Mouse (Mus musculus) embryonic fibroblast, embryonic 13.5 days (primary cell): ENCODE measurements around the gene Dennd5a. TPM values are rescaled to one million over a fixed set of nuclear protein-coding genes. Genes with fewer than 3 reads are reported as not detected.
A peak's percentile ranks its signal among the peaks of the same experiment; 100 is the strongest.
"Not testable (repeated sequence)": the region's sequence is repeated elsewhere in the genome, so short reads cannot be mapped to it uniquely, and the experiment has no call there.

Experiments used
- H3K27ac ChIP-seq: 2 replicates; pipeline ENCODE4 v1.5.1; 2012; ENCODE audit warnings: low read length, control low read depth, inconsistent platforms; ENCODE audit not compliant: insufficient read depth
- H3K4me1 ChIP-seq: 2 replicates; pipeline ENCODE4 v1.6.1; 2011; ENCODE audit warnings: low read length; ENCODE audit not compliant: control insufficient read depth, insufficient read depth
- H3K4me3 ChIP-seq: 2 replicates; pipeline ENCODE4 v1.5.1; 2011; ENCODE audit warnings: mild to moderate bottlenecking, control low read depth, low read length; ENCODE audit not compliant: insufficient read depth
- CTCF ChIP-seq: IDR thresholded peaks from 2 replicates; pipeline ENCODE4 v1.5.1; 2011; ENCODE audit warnings: mild to moderate bottlenecking, control low read depth, low read length, moderate library complexity, borderline replicate concordance; ENCODE audit not compliant: insufficient read depth
- POLR2A ChIP-seq: IDR thresholded peaks from 2 replicates; pipeline ENCODE4 v1.6.1; 2011; ENCODE audit warnings: low read depth, mild to moderate bottlenecking, control low read depth, low read length, moderate library complexity
- polyA plus RNA-seq: library from polyadenylated mRNA; stranded (reverse); fragments of >200 nt; gene quantifications from 2 replicates; pipeline ENCODE4 v1.2.4, GENCODE M21; 2011; ENCODE audit warnings: low read depth; ENCODE audit not compliant: missing spikeins, insufficient read length

Dennd5a gene
- polyA plus RNA-seq, 1 experiment: 103 TPM

DNA sequence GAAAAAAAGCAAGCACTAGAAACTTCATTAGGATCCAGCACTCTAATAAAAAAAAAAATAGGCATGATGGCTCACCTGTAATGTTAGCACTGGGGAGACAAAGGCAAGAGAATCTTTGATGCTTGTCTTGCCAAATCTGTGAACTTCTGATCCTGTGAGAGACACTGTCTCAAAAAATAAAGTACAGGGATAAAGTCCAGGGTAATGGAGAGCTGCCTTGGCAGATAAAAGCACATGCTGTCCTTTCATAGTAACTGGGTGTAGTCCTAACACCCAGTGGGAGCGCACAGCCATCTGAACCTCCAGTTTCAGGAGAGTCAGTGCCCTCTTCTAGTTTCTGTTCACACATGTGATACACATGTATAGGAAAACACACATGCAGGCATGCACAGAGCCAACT, 31.0 kb upstream of the Dennd5a start:
- TF ChIP-seq CTCF (no peak), POLR2A (no peak)
- Histone ChIP-seq H3K4me3 (no peak overlapping the region), H3K4me1 (peaks cover 8% of the 10 kb centered on the region; the same call in 1 of the 2 replicates), H3K27ac (no peak overlapping the region)

DNA sequence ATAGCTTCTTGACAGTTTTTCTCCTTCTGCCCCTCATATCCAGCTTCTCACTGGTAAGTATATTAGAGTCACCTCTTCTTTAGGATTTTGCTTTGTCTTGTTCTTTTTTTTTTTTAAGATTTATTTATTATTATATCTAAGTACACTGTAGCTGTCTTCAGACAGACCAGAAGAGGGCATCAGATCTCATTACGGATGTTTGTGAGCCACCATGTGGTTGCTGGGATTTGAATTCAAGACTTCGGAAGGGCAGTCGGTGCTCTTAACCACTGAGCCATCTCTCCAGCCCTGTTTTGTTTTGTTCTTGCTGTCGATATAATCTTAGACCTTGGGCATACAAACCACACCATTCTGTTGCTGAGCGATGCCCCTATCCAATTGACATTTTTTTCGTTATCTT, 26.5 kb upstream of the Dennd5a start, which contains the start of gene Tmem41b:
TSS of gene Tmem41b (minus strand) at position 155 of the 400 bp plus-strand sequence.
- peak within 1 kb of the TSS; percentile 62 for H3K27ac ChIP-seq
- peak within 1 kb of the TSS; percentile 99 for H3K4me3 ChIP-seq
- H3K4me1 ChIP-seq: not testable (repeated sequence)

DNA sequence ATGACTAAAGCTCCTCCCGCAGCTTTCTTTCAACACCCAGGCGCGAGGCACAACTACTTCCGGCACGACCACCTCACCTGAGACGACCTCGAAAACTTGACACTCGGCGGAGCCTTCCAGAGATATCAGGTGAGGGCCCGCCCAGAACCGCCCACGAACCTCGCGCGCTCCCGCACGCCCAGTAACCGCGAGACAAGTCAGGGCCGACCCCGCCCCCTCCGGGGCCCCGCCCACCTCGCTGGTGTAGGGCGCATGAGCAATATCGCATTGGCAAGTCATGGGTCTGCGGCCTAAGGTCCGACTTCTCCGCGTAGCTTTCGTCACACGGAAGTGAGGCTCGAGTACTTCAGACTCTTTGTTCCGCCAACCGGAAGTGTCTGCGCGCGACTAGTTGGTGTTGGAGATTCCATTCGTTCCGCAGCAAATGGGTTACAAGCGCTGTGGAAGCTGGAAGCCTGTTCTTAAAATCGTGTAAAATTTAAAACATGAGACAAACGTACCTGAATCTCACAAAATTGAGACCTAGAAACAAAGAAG, 25.9 kb upstream of the Dennd5a start:
- Histone ChIP-seq H3K4me1 (peaks cover 2% of the 10 kb centered on the region; the same call in 1 of the 2 replicates), H3K27ac (peak overlapping the region; percentile 62), H3K4me3 (peak overlapping the region; percentile 99)
- TF ChIP-seq POLR2A (peak; percentile 73), CTCF (no peak)

DNA sequence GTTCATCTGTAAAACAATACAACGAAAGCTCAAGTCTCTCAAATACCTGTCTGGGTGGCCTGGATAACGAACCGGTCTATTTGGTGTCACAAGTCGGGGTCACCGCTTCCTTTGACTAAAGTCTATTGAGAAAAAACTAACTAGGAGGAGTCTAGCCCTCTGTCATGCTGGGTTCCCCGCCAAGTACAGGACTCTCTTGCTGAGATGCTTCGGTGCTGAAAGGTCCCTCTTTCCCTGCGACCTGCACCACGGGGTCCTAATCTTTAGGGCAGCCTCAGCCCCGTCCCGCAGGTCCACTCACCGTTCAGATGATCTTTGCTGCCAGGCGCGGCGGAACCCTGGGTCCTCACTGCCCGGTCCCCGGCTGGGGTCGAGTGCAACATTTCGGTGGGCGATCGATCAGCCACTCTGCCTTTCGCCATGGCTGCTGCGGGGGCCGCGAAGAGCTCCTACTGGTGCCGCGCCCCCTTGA, 25.4 kb upstream of the Dennd5a start:
- TF ChIP-seq POLR2A: no peak; the same call in 1 of the 2 replicates
- no peak for TF ChIP-seq CTCF
- Histone ChIP-seq H3K4me3 (peak overlapping the region; percentile 99), H3K4me1 (peaks cover 2% of the 10 kb centered on the region; the same call in 1 of the 2 replicates), H3K27ac (no peak overlapping the region)

DNA sequence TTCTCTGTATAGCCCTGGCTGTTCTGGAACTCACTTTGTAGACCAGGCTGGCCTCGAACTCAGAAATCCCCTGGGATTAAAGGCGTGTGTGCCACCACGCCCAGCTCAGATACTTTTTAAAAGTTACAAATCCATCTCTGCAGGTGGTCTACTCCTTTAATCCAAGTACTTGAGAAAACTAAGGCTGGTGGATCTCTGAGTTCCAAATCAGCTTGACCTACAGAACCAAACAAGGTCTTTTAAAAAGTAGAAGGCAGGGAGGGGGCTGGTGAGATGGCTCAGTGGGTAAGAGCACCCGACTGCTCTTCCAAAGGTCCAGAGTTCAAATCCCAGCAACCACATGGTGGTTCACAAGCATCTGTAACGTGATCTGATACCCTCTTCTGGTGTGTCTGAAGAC, 24.3 kb upstream of the Dennd5a start:
- peak overlapping the region; percentile 99; the same call in 1 of the 2 replicates for H3K4me3 ChIP-seq
- H3K4me1 ChIP-seq, H3K27ac ChIP-seq: not testable (repeated sequence)

DNA sequence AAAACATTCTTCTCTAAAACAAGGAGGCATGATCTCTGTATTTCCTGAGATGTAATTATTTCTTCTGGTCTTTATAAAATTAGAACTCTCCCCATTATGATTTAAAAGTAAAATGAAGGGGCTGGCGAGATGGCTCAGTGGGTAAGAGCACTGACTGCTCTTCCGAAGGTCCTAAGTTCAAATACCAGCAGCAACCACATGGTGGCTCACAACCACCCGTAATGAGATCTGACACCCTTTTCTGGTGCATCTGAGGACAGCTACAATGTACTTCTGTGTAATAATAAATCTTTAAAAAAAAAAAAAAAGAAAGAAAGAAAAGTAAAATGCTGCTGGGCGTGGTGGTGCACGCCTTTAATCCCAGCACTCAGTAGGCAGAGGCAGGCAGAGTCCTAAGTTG, 16.9 kb upstream of the Dennd5a start:
- H3K27ac ChIP-seq, H3K4me3 ChIP-seq: not testable (repeated sequence)

DNA sequence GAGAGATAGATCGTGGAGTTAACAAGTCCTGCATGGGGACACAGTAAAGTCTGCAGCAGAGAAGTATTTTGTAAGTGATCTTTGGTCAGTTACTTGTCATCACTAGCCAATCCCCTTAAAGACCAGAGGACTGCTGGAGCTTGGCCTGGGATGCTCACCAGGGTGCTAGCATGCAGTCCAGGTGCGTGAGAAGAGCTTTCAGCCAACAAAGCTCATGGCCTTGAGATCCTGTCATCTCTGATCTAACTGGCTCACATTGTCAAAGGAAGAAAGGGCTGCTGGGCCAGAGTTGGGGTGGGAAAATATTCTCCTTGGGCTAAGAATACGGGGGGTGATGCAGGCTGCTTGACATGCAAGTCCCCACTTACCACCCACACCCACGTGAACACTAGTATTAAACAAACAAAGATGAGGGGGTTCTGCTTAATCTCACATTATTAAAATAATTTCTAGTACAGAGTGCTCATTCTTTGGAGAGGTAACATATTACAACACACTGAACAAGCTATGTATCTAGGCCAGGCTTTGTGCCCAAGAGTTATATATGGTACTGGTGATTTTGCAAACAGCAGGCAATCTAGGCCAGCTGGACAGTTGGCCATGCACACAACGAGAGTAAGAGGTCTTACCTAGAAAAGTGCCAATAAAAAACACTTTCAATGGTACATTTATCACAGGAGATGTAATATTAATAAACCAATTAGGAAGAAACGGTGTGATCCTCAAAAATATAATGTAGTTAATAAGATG, 15.9 kb upstream of the Dennd5a start:
- H3K27ac ChIP-seq: no peak overlapping the region
- no peak overlapping the region for H3K4me3 ChIP-seq
- TF ChIP-seq CTCF: no peak
- no peak for TF ChIP-seq POLR2A
- H3K4me1 ChIP-seq: no peaks in the 10 kb centered on the region

More for the DNA sequence above, 16.9 kb upstream of the Dennd5a start:
- H3K4me1 ChIP-seq: not testable (repeated sequence)

DNA sequence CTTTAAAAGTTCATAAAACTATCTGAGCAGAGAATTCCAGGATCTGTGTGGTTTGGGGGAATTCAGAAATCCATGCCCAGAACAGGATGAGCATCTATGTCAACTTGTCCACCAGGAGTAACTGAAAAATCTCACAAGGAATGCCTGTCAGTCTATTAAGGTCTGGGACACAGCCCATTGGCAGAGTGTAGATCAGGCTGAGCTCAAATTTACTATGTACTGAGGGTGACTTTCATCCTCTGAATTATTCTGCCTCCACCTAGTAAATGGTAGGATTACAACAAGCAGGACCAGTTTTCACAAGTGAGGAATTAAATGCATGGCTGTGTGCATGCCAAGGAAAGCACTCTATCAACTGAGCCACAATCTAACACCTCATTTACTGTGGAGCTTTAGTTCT, 9.3 kb upstream of the Dennd5a start:
- no peak for TF ChIP-seq CTCF
- no peak for TF ChIP-seq POLR2A
- H3K4me1 ChIP-seq: peaks cover 6% of the 10 kb centered on the region; the same call in 1 of the 2 replicates
- peak overlapping the region; percentile 54 for H3K27ac ChIP-seq
- H3K4me3 ChIP-seq: no peak overlapping the region

DNA sequence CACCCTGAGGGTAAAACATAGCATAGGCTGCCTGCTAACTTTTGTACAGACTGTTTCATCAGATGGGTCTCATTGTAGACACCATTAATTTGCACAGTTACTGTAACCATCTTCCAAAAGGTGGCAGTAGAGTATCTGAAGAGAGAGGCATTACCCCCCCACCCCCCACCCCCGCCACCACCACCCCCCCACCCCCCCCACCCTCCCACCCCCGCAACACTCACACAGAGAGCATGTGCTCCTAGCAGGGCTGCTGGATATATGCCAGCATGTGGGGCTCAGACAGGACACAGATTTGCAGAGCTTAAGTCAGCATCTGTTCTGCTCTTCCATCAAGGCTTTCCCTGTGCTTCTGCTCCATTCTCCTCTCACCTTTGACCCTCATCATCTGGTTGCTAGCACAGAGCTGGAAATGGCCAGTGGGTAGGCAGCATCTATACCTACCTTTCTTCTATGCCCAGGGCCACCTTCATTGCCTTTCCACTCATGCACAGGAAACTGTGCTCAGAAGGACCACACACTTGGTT, 8.7 kb upstream of the Dennd5a start:
- Histone ChIP-seq H3K4me3 (no peak overlapping the region), H3K4me1 (peaks cover 6% of the 10 kb centered on the region; the same call in 1 of the 2 replicates), H3K27ac (peak overlapping the region; percentile 77)
- no peak for TF ChIP-seq CTCF
- no peak for TF ChIP-seq POLR2A

DNA sequence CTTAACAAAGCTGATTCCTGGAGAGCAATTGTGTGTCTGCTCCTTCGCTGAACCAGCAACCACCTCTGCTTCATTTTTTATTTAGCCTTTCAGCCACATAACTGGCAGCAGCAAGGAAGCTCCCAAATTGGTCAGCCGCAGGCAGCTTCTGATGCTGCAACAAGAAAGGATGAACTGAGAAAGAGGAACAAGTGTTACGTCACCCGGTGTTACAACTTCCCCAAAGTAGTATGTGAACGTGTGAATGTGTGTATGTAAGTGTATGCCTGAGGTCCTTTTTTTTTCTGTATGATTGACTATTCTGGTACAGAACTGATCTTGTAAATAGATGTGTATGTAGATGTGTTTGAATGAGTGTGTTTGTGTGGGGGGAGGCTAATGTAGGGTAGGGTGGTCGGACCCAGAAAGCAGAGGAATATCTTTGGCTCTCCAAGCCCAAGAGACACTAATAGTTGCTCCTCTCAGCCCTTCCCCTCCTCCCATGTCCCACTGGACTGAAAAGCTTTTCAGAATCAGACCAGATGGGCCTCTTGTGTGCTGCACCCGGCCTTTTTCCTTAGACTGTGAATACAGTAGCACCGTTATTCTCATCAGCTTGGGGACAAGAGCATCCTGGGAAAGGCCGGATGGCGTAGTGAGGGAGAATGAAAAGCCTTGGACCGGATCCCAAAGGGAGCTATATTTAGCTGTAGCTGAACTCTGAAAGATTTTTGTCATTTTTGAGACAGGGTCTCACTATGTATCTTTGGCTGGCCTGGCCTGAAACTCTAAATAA, 7.7 kb upstream of the Dennd5a start:
- peak overlapping the region; percentile 77 for H3K27ac ChIP-seq
- TF ChIP-seq POLR2A (no peak), CTCF (no peak)
- no peak overlapping the region for H3K4me3 ChIP-seq
- H3K4me1 ChIP-seq: peaks cover 6% of the 10 kb centered on the region; the same call in 1 of the 2 replicates
